Mouse (Mus musculus) heart, postnatal 0 days (tissue): ENCODE data around the gene Ccdc91.

Experiments
- CTCF ChIP-seq: IDR thresholded peaks from 2 replicates; pipeline ENCODE4 v1.5.1; 2016; ENCODE audit warnings: antibody characterized with exemption, control low read depth, low read depth
- EP300 ChIP-seq: IDR thresholded peaks from 2 replicates; pipeline ENCODE4 v1.6.1; 2016; ENCODE audit warnings: antibody characterized with exemption, low read depth

DNA sequence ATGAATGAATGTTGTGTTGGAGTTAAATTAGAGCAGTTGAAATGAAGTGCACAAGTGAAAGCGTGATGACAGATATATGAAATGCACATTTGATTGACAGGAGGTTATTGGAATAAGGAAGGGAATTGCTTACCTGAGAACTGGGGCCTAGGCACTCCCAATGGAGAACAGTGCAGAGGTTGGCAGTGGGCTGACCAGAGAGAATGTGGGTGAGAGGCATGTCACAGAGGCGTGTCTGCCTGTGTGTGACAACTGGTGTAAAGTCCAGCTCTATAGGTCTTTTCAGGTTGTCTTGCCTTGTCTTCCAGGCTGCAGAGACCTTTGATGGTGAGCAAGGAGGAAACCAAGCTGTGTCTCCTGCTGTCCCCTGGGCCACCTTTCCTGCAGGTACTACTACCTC, 34.9 kb downstream of the Ccdc91 start:
- TF ChIP-seq CTCF (no peak), EP300 (no peak)
